Mouse (Mus musculus): ENCODE data around the gene Gm21887. TPM values are rescaled to one million over a fixed set of nuclear protein-coding genes. Genes with fewer than 3 reads are reported as not detected.
"Not testable (repeated sequence)": the region's sequence is repeated elsewhere in the genome, so short reads cannot be mapped to it uniquely, and the experiment has no call there.

Gm21887 gene
- polyA plus RNA-seq, 1 experiment from 2014 or later: 58.5 TPM

- H3K9ac ChIP-seq (ENCODE audit: low read depth, low read length); H3K27ac ChIP-seq (ENCODE audit: low read length); H3K4me3 ChIP-seq (ENCODE audit: low read depth, low read length); H3K4me1 ChIP-seq (ENCODE audit: control insufficient read depth, low read depth, low read length); H3K4me2 ChIP-seq (ENCODE audit: low read depth, low read length); H3K27me3 ChIP-seq (ENCODE audit: control insufficient read depth, insufficient read depth, low read depth, low read length): not testable (repeated sequence)
- 89% methylated on average over 56 of the region's 56 CpGs for WGBS (ENCODE audit: insufficient replicate concordance)
- Histone ChIP-seq H3K36me3 (ENCODE audit: control insufficient read depth, insufficient read depth) (peaks cover 49% of the 10 kb centered on the region), H3K9me3 (replicated peaks; ENCODE audit: control insufficient read depth, low read length) (peaks cover 44% of the 10 kb centered on the region)
- ATAC-seq (ENCODE audit: low read depth): peak; percentile 4
Measured at GRCm38 (mm10) chrX:169988571-169989218, 20.8 kb upstream of the Gm21887 start.

- WGBS (ENCODE audit: insufficient replicate concordance): 79% methylated on average over 8 of the region's 8 CpGs
- peaks cover 44% of the 10 kb centered on the region for H3K9me3 ChIP-seq (replicated peaks; ENCODE audit: control insufficient read depth, low read length)
- H3K27ac ChIP-seq (ENCODE audit: low read length); H3K9ac ChIP-seq (ENCODE audit: low read depth, low read length); H3K4me1 ChIP-seq (ENCODE audit: control insufficient read depth, low read depth, low read length); H3K27me3 ChIP-seq (ENCODE audit: control insufficient read depth, insufficient read depth, low read depth, low read length); H3K4me2 ChIP-seq (ENCODE audit: low read depth, low read length); H3K4me3 ChIP-seq (ENCODE audit: low read depth, low read length): not testable (repeated sequence)
- peak; percentile 3; the same call in 1 of the 2 replicates for ATAC-seq (ENCODE audit: low read depth)
- H3K36me3 ChIP-seq (ENCODE audit: control insufficient read depth, insufficient read depth): peaks cover 44% of the 10 kb centered on the region
Measured at GRCm38 (mm10) chrX:169989219-169989595, 20.3 kb upstream of the Gm21887 start.

GRCm38 (mm10) chrX:169989691-169990631, 19.5 kb upstream of the Gm21887 start:
- H3K27me3 ChIP-seq (ENCODE audit: control insufficient read depth, insufficient read depth, low read depth, low read length); ATAC-seq (ENCODE audit: low read depth): not testable (repeated sequence)
- 73% methylated on average over 56 of the region's 56 CpGs for WGBS (ENCODE audit: insufficient replicate concordance)

GRCm38 (mm10) chrX:169991128-169991873, 18.2 kb upstream of the Gm21887 start:
- Histone ChIP-seq H3K4me2 (ENCODE audit: low read depth, low read length) (peak overlapping the region; percentile 35), H3K36me3 (ENCODE audit: control insufficient read depth, insufficient read depth) (peaks cover 28% of the 10 kb centered on the region), H3K9me3 (replicated peaks; ENCODE audit: control insufficient read depth, low read length) (peaks cover 36% of the 10 kb centered on the region)
- H3K27me3 ChIP-seq (ENCODE audit: control insufficient read depth, insufficient read depth, low read depth, low read length); H3K4me3 ChIP-seq (ENCODE audit: low read depth, low read length); H3K27ac ChIP-seq (ENCODE audit: low read length); H3K4me1 ChIP-seq (ENCODE audit: control insufficient read depth, low read depth, low read length); H3K9ac ChIP-seq (ENCODE audit: low read depth, low read length): not testable (repeated sequence)
- peak; percentile 44 for ATAC-seq (ENCODE audit: low read depth)
- 14% methylated on average over 16 of the region's 28 CpGs for WGBS (ENCODE audit: insufficient replicate concordance)

More at GRCm38 (mm10) chrX:169989691-169990631, 19.5 kb upstream of the Gm21887 start:
- not testable (repeated sequence) for H3K4me2 ChIP-seq (ENCODE audit: low read depth, low read length); H3K4me1 ChIP-seq (ENCODE audit: control insufficient read depth, low read depth, low read length); H3K9ac ChIP-seq (ENCODE audit: low read depth, low read length); H3K27ac ChIP-seq (ENCODE audit: low read length); H3K4me3 ChIP-seq (ENCODE audit: low read depth, low read length)
- Histone ChIP-seq H3K36me3 (ENCODE audit: control insufficient read depth, insufficient read depth) (peaks cover 37% of the 10 kb centered on the region), H3K9me3 (replicated peaks; ENCODE audit: control insufficient read depth, low read length) (peaks cover 41% of the 10 kb centered on the region)

- H3K27me3 ChIP-seq (ENCODE audit: control insufficient read depth, insufficient read depth, low read depth, low read length); H3K27ac ChIP-seq (ENCODE audit: low read length); ATAC-seq (ENCODE audit: low read depth); H3K4me2 ChIP-seq (ENCODE audit: low read depth, low read length); H3K4me1 ChIP-seq (ENCODE audit: control insufficient read depth, low read depth, low read length); H3K9ac ChIP-seq (ENCODE audit: low read depth, low read length); H3K4me3 ChIP-seq (ENCODE audit: low read depth, low read length): not testable (repeated sequence)
- 25% methylated on average over 9 of the region's 15 CpGs for WGBS (ENCODE audit: insufficient replicate concordance)
- peaks cover 23% of the 10 kb centered on the region for H3K36me3 ChIP-seq (ENCODE audit: control insufficient read depth, insufficient read depth)
- H3K9me3 ChIP-seq (replicated peaks; ENCODE audit: control insufficient read depth, low read length): peaks cover 32% of the 10 kb centered on the region
Measured at GRCm38 (mm10) chrX:169992086-169992930, 17.2 kb upstream of the Gm21887 start.

GRCm38 (mm10) chrX:169992951-169993547, 16.4 kb upstream of the Gm21887 start:
- WGBS (ENCODE audit: insufficient replicate concordance): 61% methylated on average over 5 of the region's 8 CpGs
- H3K4me1 ChIP-seq (ENCODE audit: control insufficient read depth, low read depth, low read length); H3K9ac ChIP-seq (ENCODE audit: low read depth, low read length); H3K4me2 ChIP-seq (ENCODE audit: low read depth, low read length); ATAC-seq (ENCODE audit: low read depth); H3K4me3 ChIP-seq (ENCODE audit: low read depth, low read length); H3K27ac ChIP-seq (ENCODE audit: low read length); H3K27me3 ChIP-seq (ENCODE audit: control insufficient read depth, insufficient read depth, low read depth, low read length): not testable (repeated sequence)
- H3K9me3 ChIP-seq (replicated peaks; ENCODE audit: control insufficient read depth, low read length): peaks cover 28% of the 10 kb centered on the region
- peaks cover 19% of the 10 kb centered on the region for H3K36me3 ChIP-seq (ENCODE audit: control insufficient read depth, insufficient read depth)

GRCm38 (mm10) chrX:169994011-169994865, 15.2 kb upstream of the Gm21887 start:
- H3K27me3 ChIP-seq (ENCODE audit: control insufficient read depth, insufficient read depth, low read depth, low read length); H3K27ac ChIP-seq (ENCODE audit: low read length); H3K9ac ChIP-seq (ENCODE audit: low read depth, low read length); H3K4me3 ChIP-seq (ENCODE audit: low read depth, low read length); H3K4me2 ChIP-seq (ENCODE audit: low read depth, low read length); H3K4me1 ChIP-seq (ENCODE audit: control insufficient read depth, low read depth, low read length); H3K36me3 ChIP-seq (ENCODE audit: control insufficient read depth, insufficient read depth); ATAC-seq (ENCODE audit: low read depth): not testable (repeated sequence)
- peaks cover 20% of the 10 kb centered on the region for H3K9me3 ChIP-seq (replicated peaks; ENCODE audit: control insufficient read depth, low read length)
- WGBS (ENCODE audit: insufficient replicate concordance): 17% methylated on average over 1 of the region's 33 CpGs
